Mouse (Mus musculus): Measurements from ENCODE around the gene Lrrc75b. TPM values are rescaled to one million over a fixed set of nuclear protein-coding genes. Genes with fewer than 3 reads are reported as not detected.

Gene Lrrc75b
- polyA plus RNA-seq (2011; ENCODE audit: insufficient read depth, insufficient read length, low replicate concordance, missing spikeins), result 0.42 TPM in 1 of 2 replicates, not detected in the other

GRCm38 (mm10) chr10:75559676-75560548 lies at the start of gene Lrrc75b:
TSS of gene Lrrc75b (minus strand) at chr10:75560330.
- Histone ChIP-seq H3K4me3 (replicated peaks; ENCODE audit: control insufficient read depth, low read depth, low read length) (no peak within 1 kb of the TSS), H3K27ac (ENCODE audit: control insufficient read depth, insufficient read depth, low read depth, low read length, poor library complexity) (no peak within 1 kb of the TSS), H3K4me1 (ENCODE audit: control insufficient read depth, insufficient read depth, low read length) (peaks cover 3% of the 10 kb centered on the region; the same call in 1 of the 2 replicates)
- WGBS, result 2% methylated on average over 75 of the region's 75 CpGs
- TF ChIP-seq POLR2A (IDR thresholded peaks at IDR 0.05; ENCODE audit: borderline replicate concordance, control insufficient read depth, low read depth, low read length) (peak; percentile 5; the same call in 1 of the 2 replicates), CTCF (IDR thresholded peaks at IDR 0.05; ENCODE audit: control insufficient read depth, insufficient read depth, low read length) (no peak)

DNA sequence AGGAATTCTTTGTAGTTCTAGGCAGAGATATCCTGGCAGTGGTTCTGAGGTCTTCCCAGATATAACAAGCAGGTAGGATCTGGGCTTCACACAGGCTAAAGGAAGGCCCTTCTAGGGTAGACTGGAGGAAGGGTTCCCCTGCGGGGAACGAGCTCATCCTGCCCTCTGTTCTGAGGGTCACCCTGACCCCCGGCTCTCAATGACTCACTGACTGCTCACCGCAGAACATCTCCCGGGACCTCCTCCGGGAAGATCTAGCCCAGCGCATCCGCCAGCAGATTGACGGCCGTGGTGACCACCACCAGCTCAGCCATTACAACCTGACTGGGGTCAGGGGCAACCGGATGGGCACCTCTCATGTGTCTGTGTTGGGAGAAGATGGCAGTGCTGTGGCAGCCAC lies 48.8 kb upstream of the Lrrc75b start:
- 89% methylated on average over 11 of the region's 11 CpGs for WGBS
- no peak for TF ChIP-seq POLR2A (IDR thresholded peaks at IDR 0.05; ENCODE audit: borderline replicate concordance, control insufficient read depth, low read depth, low read length)

GRCm38 (mm10) chr10:75607253-75607652 lies 47.1 kb upstream of the Lrrc75b start:
- no peak for TF ChIP-seq CTCF (IDR thresholded peaks at IDR 0.05; ENCODE audit: control insufficient read depth, insufficient read depth, low read length)
- no peak for TF ChIP-seq POLR2A (IDR thresholded peaks at IDR 0.05; ENCODE audit: borderline replicate concordance, control insufficient read depth, low read depth, low read length)
- H3K4me3 ChIP-seq (replicated peaks; ENCODE audit: control insufficient read depth, low read depth, low read length), result no peak overlapping the region
- 86% methylated on average over 4 of the region's 4 CpGs for WGBS
- no peak overlapping the region for H3K27ac ChIP-seq (ENCODE audit: control insufficient read depth, insufficient read depth, low read depth, low read length, poor library complexity)
- no peaks in the 10 kb centered on the region for H3K4me1 ChIP-seq (ENCODE audit: control insufficient read depth, insufficient read depth, low read length)

More for the DNA sequence above, 48.8 kb upstream of the Lrrc75b start:
- Histone ChIP-seq H3K4me1 (ENCODE audit: control insufficient read depth, insufficient read depth, low read length) (no peaks in the 10 kb centered on the region), H3K4me3 (replicated peaks; ENCODE audit: control insufficient read depth, low read depth, low read length) (no peak overlapping the region), H3K27ac (ENCODE audit: control insufficient read depth, insufficient read depth, low read depth, low read length, poor library complexity) (no peak overlapping the region)

GRCm38 (mm10) chr10:75605162-75605846 lies 45.2 kb upstream of the Lrrc75b start:
- H3K27ac ChIP-seq (ENCODE audit: control insufficient read depth, insufficient read depth, low read depth, low read length, poor library complexity), result no peak overlapping the region
- TF ChIP-seq POLR2A (IDR thresholded peaks at IDR 0.05; ENCODE audit: borderline replicate concordance, control insufficient read depth, low read depth, low read length) (no peak), CTCF (IDR thresholded peaks at IDR 0.05; ENCODE audit: control insufficient read depth, insufficient read depth, low read length) (peak; percentile 35; the same call in 1 of the 2 replicates)
- no peaks in the 10 kb centered on the region for H3K4me1 ChIP-seq (ENCODE audit: control insufficient read depth, insufficient read depth, low read length)
- 51% methylated on average over 11 of the region's 11 CpGs for WGBS
- H3K4me3 ChIP-seq (replicated peaks; ENCODE audit: control insufficient read depth, low read depth, low read length), result no peak overlapping the region

DNA sequence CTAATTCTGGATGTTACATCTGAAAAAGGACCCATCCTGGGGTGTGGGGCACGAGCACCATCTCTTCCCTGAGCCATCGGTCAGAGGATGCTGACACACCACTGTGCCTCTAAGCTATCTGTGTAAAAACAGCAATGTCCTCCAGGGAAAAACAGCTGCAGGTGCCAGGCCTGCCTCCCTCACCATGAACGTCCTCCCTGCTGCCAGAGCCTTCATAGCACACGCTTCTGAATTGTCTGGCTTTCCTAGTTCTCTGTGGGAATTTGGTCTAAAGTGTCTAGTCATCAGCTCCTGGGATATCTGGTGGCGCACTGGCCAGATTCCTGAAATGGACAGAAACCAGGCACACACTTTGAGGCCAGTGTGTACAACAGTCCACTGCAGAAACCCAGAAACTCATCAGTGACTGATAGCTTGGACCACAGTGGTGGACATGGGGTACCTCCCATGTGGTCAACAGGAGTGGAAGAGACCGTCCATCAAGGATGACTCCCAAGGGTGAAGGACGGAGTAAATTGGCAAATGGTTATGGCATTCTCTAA lies 40.1 kb upstream of the Lrrc75b start:
- Histone ChIP-seq H3K4me3 (replicated peaks; ENCODE audit: control insufficient read depth, low read depth, low read length) (no peak overlapping the region), H3K4me1 (ENCODE audit: control insufficient read depth, insufficient read depth, low read length) (no peaks in the 10 kb centered on the region), H3K27ac (ENCODE audit: control insufficient read depth, insufficient read depth, low read depth, low read length, poor library complexity) (no peak overlapping the region)
- TF ChIP-seq POLR2A (IDR thresholded peaks at IDR 0.05; ENCODE audit: borderline replicate concordance, control insufficient read depth, low read depth, low read length), result no peak
- TF ChIP-seq CTCF (IDR thresholded peaks at IDR 0.05; ENCODE audit: control insufficient read depth, insufficient read depth, low read length), result no peak
- WGBS, result 85% methylated on average over 7 of the region's 7 CpGs

GRCm38 (mm10) chr10:75595981-75596380 lies 35.9 kb upstream of the Lrrc75b start:
- Histone ChIP-seq H3K4me1 (ENCODE audit: control insufficient read depth, insufficient read depth, low read length) (peaks cover 7% of the 10 kb centered on the region), H3K27ac (ENCODE audit: control insufficient read depth, insufficient read depth, low read depth, low read length, poor library complexity) (no peak overlapping the region), H3K4me3 (replicated peaks; ENCODE audit: control insufficient read depth, low read depth, low read length) (no peak overlapping the region)
- no peak for TF ChIP-seq POLR2A (IDR thresholded peaks at IDR 0.05; ENCODE audit: borderline replicate concordance, control insufficient read depth, low read depth, low read length)
- no peak for TF ChIP-seq CTCF (IDR thresholded peaks at IDR 0.05; ENCODE audit: control insufficient read depth, insufficient read depth, low read length)
- 70% methylated on average over 8 of the region's 8 CpGs for WGBS

GRCm38 (mm10) chr10:75592585-75592984 lies 32.5 kb upstream of the Lrrc75b start:
- no peak for TF ChIP-seq CTCF (IDR thresholded peaks at IDR 0.05; ENCODE audit: control insufficient read depth, insufficient read depth, low read length)
- TF ChIP-seq POLR2A (IDR thresholded peaks at IDR 0.05; ENCODE audit: borderline replicate concordance, control insufficient read depth, low read depth, low read length), result no peak
- Histone ChIP-seq H3K27ac (ENCODE audit: control insufficient read depth, insufficient read depth, low read depth, low read length, poor library complexity) (peak overlapping the region; percentile 95), H3K4me1 (ENCODE audit: control insufficient read depth, insufficient read depth, low read length) (peaks cover 11% of the 10 kb centered on the region), H3K4me3 (replicated peaks; ENCODE audit: control insufficient read depth, low read depth, low read length) (peak overlapping the region; percentile 60)
- WGBS, result 59% methylated on average over 7 of the region's 7 CpGs
